Mouse (Mus musculus) left cerebral cortex, postnatal 25 days (tissue): Measurements from ENCODE around the gene Naglu. TPM values are rescaled to one million over a fixed set of nuclear protein-coding genes. Genes with fewer than 3 reads are reported as not detected.
"Not testable (repeated sequence)": the region's sequence is repeated elsewhere in the genome, so short reads cannot be mapped to it uniquely, and the experiment has no call there.

Source experiments
- DNase-seq, 2 experiments: peaks; one replicate each; pipeline ENCODE4 v3.0.0; 2022; ENCODE audit warnings: low spot score in 2 of 2, mixed read lengths in 1 of 2
- intact Hi-C: fragments of 180-260 bp; cut with DNase I; formaldehyde crosslinking; loops from one replicate; pipeline ENCODE4 v1.15.1; 2025
- microRNA-seq, 2 experiments: library from miRNA; unstranded; fragments of <30 nt; microRNA quantifications; one replicate each; pipeline ENCODE4 v1.2.0; 2022
- total RNA-seq, 2 experiments: library from RNA; stranded (reverse); gene quantifications; 2 replicates each; pipeline ENCODE4 v1.2.3; 2021

The Naglu gene
- total RNA-seq, 2 experiments from 2014 or later, result 7.6 to 8.3 TPM

DNA sequence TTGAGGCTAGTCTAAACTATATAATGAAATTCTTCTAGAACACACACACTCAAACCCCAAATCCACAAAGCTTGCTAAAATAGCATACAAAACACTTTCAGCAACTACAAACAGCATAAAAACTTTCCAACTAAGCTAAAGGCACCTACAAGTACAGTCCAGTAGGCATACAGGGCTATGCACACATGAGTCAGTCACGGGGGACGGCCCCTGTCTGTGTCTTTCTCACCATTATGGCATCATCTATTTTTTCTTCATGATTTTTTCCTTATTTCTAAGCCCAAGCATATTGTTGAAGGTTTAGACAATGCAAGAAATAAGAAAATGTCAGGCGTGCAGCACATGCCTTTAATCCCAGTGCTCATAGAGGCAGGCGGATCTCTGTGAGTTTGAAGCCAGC, 41.4 kb downstream of the Naglu start:
- intact Hi-C loops, result no loop called here
- DNase-seq, result no peak

DNA sequence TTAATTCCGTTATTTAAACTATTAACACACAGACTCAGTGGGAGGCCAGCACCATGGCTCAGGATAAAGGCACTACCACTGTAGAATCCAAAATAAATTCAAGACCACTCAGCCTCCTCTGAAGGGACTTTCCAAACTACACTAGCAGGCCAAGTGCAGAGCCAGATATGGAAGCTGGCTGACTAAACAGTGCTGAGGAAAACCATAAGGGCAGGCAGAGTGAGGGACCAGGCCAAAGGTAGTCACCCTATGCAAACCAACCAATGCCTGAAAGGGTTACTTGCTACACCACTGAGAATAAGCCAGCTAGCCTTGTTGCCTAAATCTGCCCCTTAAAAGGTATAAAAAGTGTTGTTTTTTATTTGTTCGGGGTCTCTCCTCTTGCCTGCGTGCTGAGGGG, 42.4 kb downstream of the Naglu start:
- intact Hi-C loops, result no loop called here
- DNase-seq, result no peak

GRCm38 (mm10) chr11:101115564-101115963, 45.8 kb downstream of the Naglu start:
- DNase-seq, result no peak

DNA sequence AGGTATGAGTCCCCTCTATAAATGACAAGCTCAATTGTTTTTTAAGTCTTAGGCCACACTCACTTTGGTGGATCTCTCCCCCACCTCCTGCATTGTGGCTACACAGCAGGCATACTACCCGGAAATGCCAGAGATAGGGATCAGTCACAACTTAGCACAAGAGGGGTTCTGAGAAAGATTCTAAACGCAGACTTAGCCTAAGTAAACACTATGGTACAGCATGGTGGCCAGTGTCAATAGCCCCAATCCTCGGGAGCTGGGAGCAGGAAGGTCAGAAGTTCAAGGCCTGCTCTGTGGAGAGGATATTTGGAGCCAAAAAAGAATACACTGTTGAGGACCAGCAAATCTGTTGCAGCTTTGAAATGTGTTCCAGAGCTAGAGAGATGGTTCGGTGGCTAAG, 48.3 kb downstream of the Naglu start:
- no peak for DNase-seq
- intact Hi-C loops, result loop anchor here (2.0 kb wide), 1 partner anchor 31 kb away; the partner anchor contains the start of gene Mlx

More at GRCm38 (mm10) chr11:101115564-101115963, 45.8 kb downstream of the Naglu start:
- intact Hi-C loops, result no loop called here

DNA sequence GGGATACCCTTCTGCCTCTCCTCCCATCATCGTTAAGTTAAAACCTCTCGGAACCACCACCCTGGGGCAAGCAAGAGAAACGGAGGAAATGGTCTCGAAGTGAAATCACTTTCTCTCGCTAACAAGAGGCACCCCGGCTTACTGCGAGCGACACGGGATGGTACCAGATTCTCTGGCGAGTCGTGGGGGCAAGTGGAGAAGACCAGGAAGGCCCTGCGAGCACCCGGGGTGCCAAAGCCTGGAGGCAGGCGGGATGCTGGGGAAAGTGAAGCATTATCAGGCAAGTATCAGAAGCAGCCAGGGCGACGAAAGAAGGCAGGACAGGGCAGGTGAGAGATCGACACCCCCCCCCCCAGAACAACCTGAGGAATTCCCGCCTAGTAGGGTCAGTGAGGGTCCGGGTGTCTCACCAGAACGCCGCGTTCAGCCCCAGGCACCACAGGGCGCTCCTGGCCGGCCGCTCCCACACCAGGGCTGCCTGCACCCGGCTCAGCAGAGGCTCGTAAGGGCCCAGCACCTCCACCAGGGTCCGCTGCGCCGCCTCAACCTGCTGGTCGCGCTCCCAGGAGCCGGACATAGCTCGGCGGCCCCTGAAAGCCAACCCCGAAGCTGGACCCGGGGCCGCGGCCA, 49.4 kb downstream of the Naglu start:
- intact Hi-C loops, result loop anchor here (2.0 kb wide), 1 partner anchor 32 kb away; the partner anchor contains the start of gene Mlx
- no peak for DNase-seq

- DNase-seq, result peak; percentile 99
- intact Hi-C loops, result loop anchor here (2.0 kb wide), 2 partner anchors 33 to 51 kb away; partner anchors contain the start of genes Cntnap1, Mlx and Plekhh3
Measured at GRCm38 (mm10) chr11:101119761-101120544, 50.1 kb downstream of the Naglu start, which contains the start of the genes Retreg3 and Tubg1. TSS of gene Retreg3 (minus strand) at chr11:101119893. TSS of gene Tubg1 (plus strand) at chr11:101119938.

GRCm38 (mm10) chr11:101120545-101121188, 50.9 kb downstream of the Naglu start:
- DNase-seq, result no peak
- intact Hi-C loops, result loop anchor here (2.0 kb wide), 1 partner anchor 50 kb away; the partner anchor contains the start of genes Cntnap1 and Plekhh3

GRCm38 (mm10) chr11:101124494-101124893, 54.7 kb downstream of the Naglu start:
- intact Hi-C loops, DNase-seq: not testable (repeated sequence)

DNA sequence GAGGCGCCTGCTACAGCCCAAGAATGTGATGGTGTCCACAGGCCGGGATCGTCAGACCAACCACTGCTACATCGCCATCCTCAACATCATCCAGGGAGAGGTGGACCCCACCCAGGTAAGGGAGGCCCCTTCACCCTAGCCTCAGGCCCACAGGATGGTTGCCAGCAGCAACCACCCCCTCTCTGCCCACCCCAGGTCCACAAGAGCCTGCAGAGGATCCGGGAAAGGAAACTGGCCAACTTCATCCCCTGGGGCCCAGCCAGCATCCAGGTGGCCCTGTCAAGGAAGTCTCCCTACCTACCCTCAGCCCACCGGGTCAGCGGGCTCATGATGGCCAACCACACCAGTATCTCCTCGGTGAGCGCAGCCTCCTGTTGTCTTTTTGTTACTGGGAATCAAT, 55.2 kb downstream of the Naglu start:
- DNase-seq, intact Hi-C loops: not testable (repeated sequence)

DNA sequence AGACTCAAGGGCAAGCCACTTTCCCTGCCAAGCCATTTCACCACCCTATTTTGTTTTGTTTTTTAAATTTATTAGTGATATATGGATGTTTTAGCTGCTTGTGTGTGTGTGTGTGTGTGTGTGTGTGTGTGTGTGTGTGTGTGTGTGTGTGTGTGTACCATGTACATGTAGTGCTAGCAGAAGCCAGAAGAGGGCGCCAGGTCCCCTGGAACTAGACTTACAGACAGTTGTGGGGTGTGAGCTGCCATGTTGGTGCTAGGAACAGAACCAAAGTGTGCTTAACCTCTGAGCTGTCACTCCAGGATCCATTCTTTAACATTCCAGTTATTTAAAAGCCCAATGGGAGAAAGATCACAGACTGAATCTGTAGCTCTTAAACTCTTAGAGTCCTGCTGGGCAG, 57.3 kb downstream of the Naglu start:
- DNase-seq, result no peak
- intact Hi-C loops, result no loop called here

Small RNA genes lying within 50 kb of the gene (microRNA-seq; reads per million reads assigned to microRNA genes)
- 1.2 to 3.4 reads per million in 2 experiments for gene Mir6928

Other genes starting within 250 kb of the Naglu start
- gene Stat5b, start 219.3 kb upstream of the Naglu start, total RNA-seq, result 10 to 100 TPM; 20.1 to 23.1 TPM
- gene Stat5a, start 210.7 kb upstream of the Naglu start, total RNA-seq, result 1 to 10 TPM; 2.1 to 2.2 TPM
- 10 to 100 TPM; 44.1 to 45.0 TPM for gene Stat3, start 130.5 kb upstream of the Naglu start, total RNA-seq
- 10 to 100 TPM; 16.6 to 18.0 TPM for gene Cavin1, start 99.1 kb upstream of the Naglu start, total RNA-seq
- gene Atp6v0a1, start 60.6 kb upstream of the Naglu start, total RNA-seq, result 100 to 1,000 TPM; 465 to 475 TPM
- 1 to 10 TPM; 1.2 to 1.4 TPM for gene Hsd17b1, start 8.4 kb downstream of the Naglu start, total RNA-seq
- 10 to 100 TPM; 26.0 to 28.5 TPM for gene Coasy, start 12.6 kb downstream of the Naglu start, total RNA-seq
- gene Mlx, start 17.3 kb downstream of the Naglu start, total RNA-seq, result 10 to 100 TPM; 47.1 to 53.0 TPM
- 1 to 10 TPM; 3.6 to 3.9 TPM for gene Psmc3ip, start 25.4 kb downstream of the Naglu start, total RNA-seq
- 10 to 100 TPM; 56.2 to 56.7 TPM for gene Retreg3, start 49.9 kb downstream of the Naglu start, total RNA-seq
- gene Tubg1, start 49.9 kb downstream of the Naglu start, total RNA-seq, result 10 to 100 TPM; 44.9 to 46.6 TPM
- 10 to 100 TPM; 47.5 to 48.6 TPM for gene Tubg2, start 85.9 kb downstream of the Naglu start, total RNA-seq
- gene Cntnap1, start 100.5 kb downstream of the Naglu start, total RNA-seq, result 100 to 1,000 TPM; 153 to 170 TPM
- gene Plekhh3, start 101.3 kb downstream of the Naglu start, total RNA-seq, result 10 to 100 TPM in 1 of 2 experiments, 1 to 10 TPM in 1; 8.8 to 11.5 TPM
- under 1 TPM; 0.18 to 0.28 TPM for gene Ccr10, start 105.4 kb downstream of the Naglu start, total RNA-seq
- gene Ezh1, start 156.5 kb downstream of the Naglu start, total RNA-seq, result 10 to 100 TPM; 42.8 to 48.5 TPM
- 10 to 100 TPM; 39.9 to 44.5 TPM for gene Ramp2, start 176.0 kb downstream of the Naglu start, total RNA-seq
- gene Vps25, start 183.7 kb downstream of the Naglu start, total RNA-seq, result 10 to 100 TPM; 62.4 to 65.7 TPM
- gene Wnk4, start 190.6 kb downstream of the Naglu start, total RNA-seq, result 1 to 10 TPM; 2.2 to 7.9 TPM
- under 1 TPM; 0.21 to 0.27 TPM for gene Cntd1, start 209.0 kb downstream of the Naglu start, total RNA-seq
- gene Coa3, start 209.1 kb downstream of the Naglu start, total RNA-seq, result 10 to 100 TPM; 95.3 to 98.8 TPM
- 100 to 1,000 TPM; 213 to 229 TPM for gene Becn1, start 232.3 kb downstream of the Naglu start, total RNA-seq
- gene Psme3, start 246.2 kb downstream of the Naglu start, total RNA-seq, result 100 to 1,000 TPM; 114 to 116 TPM